Comparison of ENCODE assay signal across 23 mouse cellular contexts in genomic region chr19:48021435-48021834, GRCm38 (mm10).
DNase-seq lines count a peak whose midpoint lies in the region; ATAC-seq and TF ChIP-seq lines count a peak whose summit lies in the region.
"Had no signal": no experiment of that assay in that cellular context is flagged by ENCODE, and none has a peak within 500 bp of the region (broad histone marks: within the 10 kb centered on the region; RNA-seq: fewer than 3 reads in every experiment).

No protein-coding gene starts in this region.

- WGBS in hindbrain, embryonic 12.5 days: 57% methylated on average over 15 of the region's 15 CpGs
- 57% methylated on average over 15 of the region's 15 CpGs for WGBS in hindbrain, postnatal 0 days

- no peak for TF ChIP-seq CTCF in hindbrain, postnatal 0 days (IDR thresholded peaks at IDR 0.05; ENCODE audit: low read depth)

- ATAC-seq in hindbrain, embryonic 12.5 days (ENCODE audit: low FRiP score): 0 out of 2 replicates have a peak, but pooled peaks have one; percentile 20
- no peak for ATAC-seq in hindbrain, postnatal 0 days
- ATAC-seq in inflammation-experienced regulatory T-cells, adult 6 months: no peak
- ATAC-seq: forebrain, postnatal 0 days; hindbrain, embryonic 16.5 days had no signal

- H3K9me3 ChIP-seq in hindbrain, embryonic 12.5 days (replicated peaks): no peaks in the 10 kb centered on the region
- no peaks in the 10 kb centered on the region for H3K9me3 ChIP-seq in hindbrain, postnatal 0 days (ENCODE audit: low read length)
- H3K9me3 ChIP-seq: embryonic facial prominence, embryonic 13.5 days; limb, embryonic 10.5 days had no signal

- peaks cover 8% of the 10 kb centered on the region; the same call in 1 of the 2 replicates for H3K4me1 ChIP-seq in hindbrain, embryonic 12.5 days
- H3K4me1 ChIP-seq in hindbrain, postnatal 0 days (ENCODE audit: insufficient read depth, low read length): no peaks in the 10 kb centered on the region
- H3K4me1 ChIP-seq: embryonic facial prominence, embryonic 13.5 days; limb, embryonic 10.5 days had no signal

- no peak overlapping the region for H3K4me3 ChIP-seq in hindbrain, embryonic 12.5 days
- H3K4me3 ChIP-seq in hindbrain, postnatal 0 days (ENCODE audit: low read length): no peak overlapping the region
- H3K4me3 ChIP-seq: embryonic facial prominence, embryonic 13.5 days; heart, adult 2 months; limb, embryonic 10.5 days had no signal

- H3K27me3 ChIP-seq in hindbrain, embryonic 12.5 days: no peaks in the 10 kb centered on the region
- no peaks in the 10 kb centered on the region for H3K27me3 ChIP-seq in hindbrain, postnatal 0 days (ENCODE audit: insufficient read depth, low read length)
- H3K27me3 ChIP-seq: embryonic facial prominence, embryonic 13.5 days had no signal

- no peak overlapping the region for H3K27ac ChIP-seq in hindbrain, embryonic 12.5 days
- no peak overlapping the region for H3K27ac ChIP-seq in hindbrain, postnatal 0 days
- H3K27ac ChIP-seq: embryonic facial prominence, embryonic 13.5 days; heart, adult 2 months; limb, embryonic 10.5 days; stomach, postnatal 0 days had no signal

- H3K36me3 ChIP-seq in hindbrain, embryonic 12.5 days: no peaks in the 10 kb centered on the region
- H3K36me3 ChIP-seq in hindbrain, postnatal 0 days (ENCODE audit: insufficient read depth, low read length): no peaks in the 10 kb centered on the region
- H3K36me3 ChIP-seq: embryonic facial prominence, embryonic 13.5 days; limb, embryonic 10.5 days had no signal

- no peak overlapping the region for H3K4me2 ChIP-seq in hindbrain, embryonic 12.5 days (replicated peaks)
- no peak overlapping the region for H3K4me2 ChIP-seq in hindbrain, postnatal 0 days (ENCODE audit: low read depth, low read length)
- H3K4me2 ChIP-seq: embryonic facial prominence, embryonic 13.5 days; liver, embryonic 11.5 days had no signal

- H3K9ac ChIP-seq in hindbrain, embryonic 12.5 days: no peak overlapping the region
- no peak overlapping the region for H3K9ac ChIP-seq in hindbrain, postnatal 0 days (replicated peaks; ENCODE audit: low read length)
- H3K9ac ChIP-seq: embryonic facial prominence, embryonic 13.5 days; forebrain, postnatal 0 days had no signal

- no peak for DNase-seq in hindbrain, postnatal 0 days (ENCODE audit: low spot score)
- peak; percentile 54 for DNase-seq in right cerebral cortex, adult 18-20 months
- no peak for DNase-seq in right cerebral cortex, postnatal 4 days
- DNase-seq in frontal cortex, postnatal 36 days (ENCODE audit: low spot score in 2 of 2): peak; percentile 22 to 51
- peak; percentile 25 to 44 for DNase-seq in right cerebral cortex, postnatal 36 days (ENCODE audit: low spot score in 2 of 2)
- DNase-seq in lung, postnatal 10 days: no peak
- DNase-seq: cerebellum, adult 9-10 months; forebrain, postnatal 0 days; gastrocnemius, postnatal 14 days; heart, adult 2 months; heart, postnatal 4 days; kidney, adult 18-20 months; kidney, postnatal 10 days; lung, adult 18-20 months; lung, postnatal 4 days; thymus, postnatal 14 days had no signal

Comparison
In these comparisons a context has a peak if more than half of its experiments do, and no peak if none do; other contexts are left out.
1. DNase-seq: peak in right cerebral cortex, adult 18-20 months (single experiment), frontal cortex, postnatal 36 days (2 of 2) and right cerebral cortex, postnatal 36 days (2 of 2); none in hindbrain, postnatal 0 days (single experiment), right cerebral cortex, postnatal 4 days (single experiment) and lung, postnatal 10 days (single experiment).